Mouse (Mus musculus) ovary, adult 10 weeks (tissue): Measurements from ENCODE around the gene Arfgef3. TPM values are rescaled to one million over a fixed set of nuclear protein-coding genes. Genes with fewer than 3 reads are reported as not detected.

ENCODE experiments used
- polyA plus RNA-seq: library from polyadenylated mRNA; stranded (reverse); fragments of 350-450 nt; fragmentation: Illumina TruSeq; extraction: RNeasy Lipid Tissue Mini Kit (QIAGEN cat#74804); gene quantifications from one replicate; pipeline ENCODE4 v1.2.3, GENCODE M21; 2014

Arfgef3 gene
- 1.7 TPM for polyA plus RNA-seq

DNA sequence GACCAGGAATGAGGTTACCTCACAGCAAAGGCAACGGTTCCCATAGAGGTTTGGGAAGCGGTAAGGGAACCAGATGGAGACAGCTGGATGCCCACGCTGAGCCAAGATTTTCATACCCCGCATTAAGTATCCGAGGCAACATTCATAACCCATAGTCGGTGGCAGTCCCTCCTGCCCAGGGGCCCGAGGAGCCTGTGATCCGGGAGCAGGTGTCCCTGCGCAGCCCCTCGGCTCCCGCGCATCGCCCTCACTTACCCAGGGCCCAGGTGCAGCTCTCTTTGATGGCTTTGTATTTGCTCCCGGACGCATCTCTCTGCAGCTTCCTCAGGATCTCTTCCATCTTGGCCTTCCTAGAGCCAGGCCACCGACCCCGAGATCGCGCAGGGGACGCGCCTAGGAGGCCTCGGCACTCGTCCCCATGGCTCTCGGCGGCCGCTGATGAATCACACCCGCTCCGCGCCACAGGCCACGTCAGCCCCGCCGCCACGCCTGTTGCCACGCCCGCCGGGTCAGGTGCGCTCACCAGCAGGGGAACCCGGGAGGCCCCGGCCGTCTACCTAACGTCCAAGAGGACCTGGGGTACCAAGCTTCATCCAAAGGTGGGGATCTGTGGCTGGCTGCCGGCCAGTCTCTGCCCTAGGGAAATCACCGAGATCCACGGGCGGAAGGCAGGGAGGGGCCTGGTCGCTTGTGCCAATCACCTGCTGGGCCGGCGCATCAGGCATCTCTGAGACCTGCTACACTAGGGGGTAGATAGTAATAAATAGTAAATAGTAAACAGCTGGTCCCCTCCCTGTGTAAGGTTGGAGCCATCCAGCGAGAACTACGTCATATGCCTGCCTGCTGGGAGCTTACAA lies at the start of gene Arfgef3:
Gene Arfgef3 (minus strand): TSS at position 664 of the 857 bp plus-strand sequence.

DNA sequence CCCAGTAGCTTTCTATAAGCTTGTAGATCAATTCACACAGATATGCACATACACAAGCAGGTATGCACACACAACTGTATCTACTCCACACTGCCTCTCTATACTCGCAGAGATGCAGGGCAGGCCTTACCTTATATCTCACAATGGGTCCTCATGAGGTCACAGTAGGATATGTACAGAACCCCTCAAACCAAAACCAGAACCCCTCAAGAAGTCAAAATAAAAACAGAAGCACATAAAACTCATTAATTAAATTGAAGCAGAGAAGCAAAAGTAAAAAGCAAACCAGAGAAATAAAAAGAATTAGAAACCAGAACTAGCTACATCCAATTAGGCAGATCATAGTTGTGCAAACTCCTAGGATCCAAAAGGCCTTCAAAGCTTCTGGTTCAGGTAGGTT lies 42.9 kb upstream of the Arfgef3 start, which contains the start of gene Gm4922:
Gene Gm4922 (minus strand): TSS at position 101 of the 400 bp plus-strand sequence.

DNA sequence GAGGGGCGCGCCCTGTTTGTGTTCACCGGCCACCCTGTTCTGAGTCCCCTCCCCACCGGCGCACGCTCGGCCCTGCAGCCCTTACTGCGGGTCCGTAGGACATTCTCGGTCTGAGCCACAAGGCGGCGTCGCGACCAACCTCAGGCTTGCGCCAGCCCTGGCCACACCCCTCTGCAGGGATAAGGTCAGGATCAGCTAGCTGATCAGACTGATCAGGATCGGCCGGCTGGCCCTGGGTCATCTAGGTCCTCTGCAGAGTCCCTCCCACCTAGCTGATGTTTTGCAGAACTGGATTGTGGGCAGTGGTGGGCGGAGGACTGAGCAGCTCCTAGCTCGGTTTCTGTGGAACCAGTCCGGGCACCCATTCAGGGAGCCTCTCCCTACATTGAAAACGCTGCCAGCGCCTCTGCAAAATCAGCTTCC lies 197.9 kb downstream of the Arfgef3 start, which contains the start of gene Hebp2:
Gene Hebp2 (minus strand): TSS at position 264 of the 423 bp plus-strand sequence.

Other genes with a start within 250 kb of the Arfgef3 start
- gene Hebp2, start 197.9 kb downstream of the Arfgef3 start, polyA plus RNA-seq: 6.1 TPM
- gene Gm4922, start 42.8 kb upstream of the Arfgef3 start, polyA plus RNA-seq: not detected
- 49.7 TPM for gene Perp, start 101.1 kb upstream of the Arfgef3 start, polyA plus RNA-seq